Mouse (Mus musculus) 416B (cell line): Measurements from ENCODE around the gene Wdr47.
A peak's percentile ranks its signal among the peaks of the same experiment; 100 is the strongest.
"Not testable (repeated sequence)": the region's sequence is repeated elsewhere in the genome, so short reads cannot be mapped to it uniquely, and the experiment has no call there.

Experiments
- DNase-seq: peaks from one replicate; pipeline ENCODE4 v3.0.0; 2011; ENCODE audit warnings: low read depth

Gene Wdr47

DNA sequence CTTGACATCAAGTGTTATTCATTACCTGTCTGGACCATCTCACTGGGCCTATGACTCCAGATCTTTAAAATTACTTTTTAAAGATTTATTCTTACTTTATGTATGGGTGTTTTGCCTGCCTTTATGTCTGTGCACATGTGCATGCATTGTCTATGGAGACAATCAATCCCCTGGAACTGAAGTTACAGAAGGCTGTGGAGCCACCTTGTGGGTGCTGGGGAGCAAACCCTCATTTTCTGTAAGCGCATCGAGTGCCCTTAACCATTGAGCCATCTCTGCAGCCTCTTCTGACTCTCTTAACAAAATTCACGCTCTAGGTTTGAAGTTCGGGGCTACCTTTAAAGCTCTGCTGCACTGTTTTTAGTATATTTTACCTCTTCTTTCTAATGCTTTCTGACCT lies 48.3 kb downstream of the Wdr47 start:
- peak; percentile 66 for DNase-seq

GRCm38 (mm10) chr3:108640998-108641397 lies 49.9 kb downstream of the Wdr47 start:
- peak; percentile 17 for DNase-seq

DNA sequence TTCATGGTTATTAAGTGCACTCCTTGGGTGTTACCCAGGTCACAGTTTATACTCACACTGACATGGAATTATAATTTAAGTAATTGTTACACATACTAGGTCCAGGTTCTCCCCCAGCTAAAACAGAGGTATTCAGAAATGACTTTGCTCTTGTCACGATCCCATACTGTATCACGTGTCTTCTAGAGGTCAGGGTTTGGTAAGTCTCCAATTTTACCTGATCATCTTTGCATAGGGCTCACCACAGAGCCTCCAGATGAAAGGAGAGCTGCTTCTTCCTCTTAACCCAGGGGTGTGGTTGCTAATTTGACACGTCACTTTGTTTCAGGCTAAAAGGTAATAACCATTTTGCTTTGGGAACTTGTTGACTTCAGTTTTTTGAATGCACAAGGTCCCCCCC lies 53.8 kb downstream of the Wdr47 start:
- no peak for DNase-seq

DNA sequence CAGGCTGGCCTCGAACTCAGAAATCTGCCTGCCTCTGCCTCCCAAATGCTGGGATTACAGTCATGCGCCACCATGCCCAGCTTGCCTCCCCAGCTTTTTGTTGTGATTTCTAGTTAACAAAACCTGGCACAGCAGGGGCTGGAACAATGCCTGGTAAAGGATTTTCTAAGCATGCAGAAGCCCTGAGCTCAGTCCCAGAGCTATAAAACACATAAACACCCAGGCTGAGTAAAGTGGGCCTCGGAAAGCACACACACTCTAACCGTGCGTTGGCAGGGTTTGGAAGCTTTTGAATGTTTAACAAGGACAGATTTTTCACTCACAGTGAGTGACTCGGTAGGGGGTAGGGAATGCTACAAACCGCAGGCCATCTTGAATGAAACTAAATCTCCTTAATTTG lies 55.0 kb downstream of the Wdr47 start:
- DNase-seq = no peak

- DNase-seq = not testable (repeated sequence)
These were observed 56.6 kb downstream of the Wdr47 start for GRCm38 (mm10) chr3:108647681-108648080.

DNA sequence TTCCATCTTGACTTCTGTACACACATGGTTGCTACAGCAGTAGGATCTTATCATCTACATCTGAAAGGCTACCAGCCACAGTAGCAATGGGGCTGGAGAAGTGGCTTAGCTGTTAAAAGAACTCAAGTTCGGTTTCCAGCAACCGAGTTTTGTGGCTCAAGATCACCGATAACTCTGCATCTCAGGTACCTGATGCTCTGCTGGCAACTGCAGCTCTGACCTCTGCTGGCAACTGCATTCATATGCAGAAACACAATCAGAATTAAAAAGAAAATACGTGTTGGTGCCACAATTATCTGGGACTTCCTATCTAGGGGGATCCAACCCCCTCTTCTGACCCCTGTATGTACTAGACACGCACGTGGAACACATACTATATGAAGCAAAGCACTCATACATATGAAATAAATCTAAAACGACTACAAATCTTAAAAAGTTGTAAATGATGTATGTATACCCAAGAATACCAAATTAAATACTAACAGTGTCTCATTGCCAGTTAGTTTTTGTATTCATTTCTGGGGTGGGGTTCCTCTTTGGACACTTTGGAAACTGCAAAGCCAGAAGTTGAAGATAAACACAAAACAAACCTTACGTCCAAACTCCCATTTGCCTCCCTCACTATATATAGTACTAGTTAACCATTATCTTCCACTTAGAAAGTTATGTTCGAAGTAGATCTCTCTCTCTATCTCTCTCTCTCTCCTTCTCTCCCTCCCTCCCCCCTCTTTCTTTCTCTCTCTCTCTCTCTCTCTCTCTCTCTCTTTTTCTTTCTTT lies 62.0 kb downstream of the Wdr47 start:
- peak; percentile 74 for DNase-seq

DNA sequence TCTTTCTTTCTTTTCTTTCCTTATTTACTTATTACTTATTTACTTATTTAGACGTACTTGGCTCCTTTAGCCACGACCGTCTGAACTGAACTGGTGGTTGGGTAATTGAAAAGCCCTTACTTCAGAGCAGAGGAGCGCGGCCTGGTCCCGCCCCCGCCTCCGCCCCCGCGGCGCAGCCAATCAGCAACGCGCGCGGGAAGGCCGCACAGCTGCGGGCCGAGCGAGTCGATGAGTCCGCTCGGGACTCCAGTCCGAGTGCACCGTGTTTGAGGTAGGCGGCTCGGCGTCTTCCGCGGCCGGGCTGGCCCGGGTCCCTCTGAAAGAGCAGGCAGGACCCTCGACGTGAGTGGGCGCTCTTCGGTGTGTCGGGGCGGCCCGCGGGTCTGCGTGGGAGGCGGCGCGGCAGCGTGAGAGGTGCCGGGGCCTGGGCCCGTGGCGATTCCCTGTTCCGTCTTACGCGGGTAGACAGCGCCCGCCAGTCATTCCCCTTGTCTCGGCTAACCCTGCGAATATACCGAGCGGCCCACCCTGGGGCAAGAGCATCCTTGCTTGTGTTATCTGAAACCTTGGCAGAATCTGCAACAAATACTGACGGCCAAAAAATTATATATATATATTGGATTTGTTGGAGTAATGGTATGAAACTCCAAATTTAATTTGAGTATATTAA lies 62.8 kb downstream of the Wdr47 start, which contains the start of gene Clcc1:
TSS of gene Clcc1 (plus strand) at position 204 of the 670 bp plus-strand sequence.
- DNase-seq = peak; percentile 95

- DNase-seq = peak; percentile 43
These were observed 63.5 kb downstream of the Wdr47 start for GRCm38 (mm10) chr3:108654566-108654965.

- peak; percentile 51 for DNase-seq
These were observed 64.4 kb downstream of the Wdr47 start for GRCm38 (mm10) chr3:108655486-108655885.

- DNase-seq = no peak
These were observed 67.5 kb downstream of the Wdr47 start for GRCm38 (mm10) chr3:108658612-108659011.

DNA sequence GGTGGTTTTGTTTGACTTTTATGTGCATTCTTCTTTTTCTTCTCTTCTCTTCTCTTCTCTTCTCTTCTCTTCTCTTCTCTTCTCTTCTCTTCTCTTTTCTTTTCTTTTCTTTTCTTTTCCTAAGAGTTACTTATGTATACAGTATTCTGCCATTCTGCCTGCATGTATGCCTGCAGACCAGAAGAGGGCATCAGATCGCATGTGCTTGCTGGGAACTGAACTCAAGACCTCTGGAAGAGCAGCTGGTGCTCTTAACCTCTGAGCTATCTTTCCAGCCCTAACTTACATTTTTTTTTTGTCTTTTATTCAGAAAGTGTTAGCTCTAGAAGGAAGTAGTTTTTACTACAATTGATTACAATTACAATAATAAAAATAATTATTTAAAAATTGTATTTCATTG lies 69.9 kb downstream of the Wdr47 start:
- peak; percentile 51 for DNase-seq

GRCm38 (mm10) chr3:108676616-108677015 lies 85.5 kb downstream of the Wdr47 start:
- DNase-seq = no peak

- no peak for DNase-seq
These were observed 89.9 kb downstream of the Wdr47 start for GRCm38 (mm10) chr3:108681004-108681403.

DNA sequence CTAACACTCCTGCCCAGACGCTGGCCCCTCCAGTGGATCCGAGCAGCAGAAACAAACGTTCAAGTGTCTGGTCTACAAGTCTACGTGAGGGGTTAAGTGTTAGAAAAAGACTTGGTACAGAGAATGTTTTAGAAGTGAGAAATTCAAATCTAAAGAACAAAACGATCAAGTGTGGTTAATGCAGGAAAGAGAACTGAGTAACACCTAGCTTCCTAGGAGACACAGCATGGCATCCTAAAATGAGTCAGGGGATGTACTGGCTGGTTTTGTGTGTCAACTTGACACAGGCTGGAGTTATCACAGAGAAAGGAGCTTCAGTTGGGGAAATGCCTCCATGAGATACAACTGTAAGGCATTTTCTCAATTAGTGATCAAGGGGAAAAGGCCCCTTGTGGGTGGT lies 92.5 kb downstream of the Wdr47 start:
- not testable (repeated sequence) for DNase-seq

GRCm38 (mm10) chr3:108685701-108686100 lies 94.6 kb downstream of the Wdr47 start:
- DNase-seq = no peak

DNA sequence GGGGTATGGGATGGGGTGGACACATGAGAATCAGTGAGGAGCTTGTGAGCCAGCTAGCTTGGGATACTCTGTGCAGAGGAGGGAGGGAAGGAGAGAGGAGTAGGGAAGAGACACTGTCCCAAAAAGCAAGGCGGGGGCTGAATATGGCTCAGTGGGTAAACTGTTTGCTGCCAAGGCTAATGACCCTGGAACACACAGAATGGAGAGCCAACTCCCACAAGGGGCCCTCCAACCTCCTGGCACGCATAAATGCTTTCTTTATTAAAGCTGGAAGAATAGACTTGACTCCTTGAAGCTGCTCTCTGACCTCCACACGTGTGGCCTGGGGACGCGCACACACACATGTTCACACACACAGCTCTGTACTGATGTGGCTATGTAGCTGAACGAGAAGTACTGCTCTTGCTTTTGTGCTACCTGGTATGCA lies 97.9 kb downstream of the Wdr47 start:
- DNase-seq = no peak

- no peak for DNase-seq
These were observed 98.4 kb downstream of the Wdr47 start for GRCm38 (mm10) chr3:108689446-108689845.

DNA sequence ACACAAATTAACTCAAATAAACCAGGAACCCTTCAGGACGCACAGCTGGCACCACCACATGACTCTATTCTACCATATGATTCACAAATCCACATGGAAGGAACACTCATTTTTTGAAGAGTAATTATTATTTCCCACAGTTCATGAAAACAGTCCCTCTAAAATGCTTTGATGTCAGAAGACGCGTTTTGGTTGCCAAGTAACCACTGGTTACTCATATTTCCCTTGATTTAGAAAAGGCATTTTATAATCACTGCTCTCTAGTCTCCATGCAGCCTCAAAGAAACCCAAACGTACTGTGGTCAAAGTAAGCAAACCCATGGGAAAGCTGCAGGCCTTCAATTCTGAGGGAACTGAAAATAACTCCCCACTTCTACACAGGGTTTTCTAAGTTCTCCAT lies 98.9 kb downstream of the Wdr47 start:
- DNase-seq = no peak

GRCm38 (mm10) chr3:108694321-108694720 lies 103.2 kb downstream of the Wdr47 start:
- no peak for DNase-seq
